Mouse (Mus musculus) forebrain, embryonic 14.5 days (tissue): ENCODE data around the gene Ank2. TPM values are rescaled to one million over a fixed set of nuclear protein-coding genes. Genes with fewer than 3 reads are reported as not detected.

Source experiments
- ATAC-seq: fragments of 200-750 bp; cut with Nextera tagmentation; 2 replicates; pipeline ENCODE4 v1.8.0; 2017; ENCODE audit warnings: mild to moderate bottlenecking, moderate library complexity
- DNase-seq: peaks from one replicate; pipeline ENCODE4 v3.0.0-alpha.2; 2015; ENCODE audit warnings: low spot score
- H3K27ac ChIP-seq: fragments of 300-500 bp; sonication (generic); 2 replicates; pipeline ENCODE4 v1.5.1; 2014; ENCODE audit warnings: low read depth, mild to moderate bottlenecking, control low read depth, low read length, moderate library complexity
- H3K27me3 ChIP-seq: fragments of 300-500 bp; sonication (generic); replicated peaks from 2 replicates; pipeline ENCODE4 v1.6.1; 2014; ENCODE audit warnings: low read length, control low read depth, mixed read lengths; ENCODE audit not compliant: control insufficient read depth, insufficient read depth
- H3K36me3 ChIP-seq: fragments of 300-500 bp; sonication (generic); 2 replicates; pipeline ENCODE4 v1.6.1; 2014; ENCODE audit warnings: low read length, control low read depth; ENCODE audit not compliant: control insufficient read depth, insufficient read depth
- H3K4me1 ChIP-seq: fragments of 300-500 bp; sonication (generic); 2 replicates; pipeline ENCODE4 v1.6.1; 2014; ENCODE audit warnings: antibody characterized with exemption, low read length, control low read depth; ENCODE audit not compliant: control insufficient read depth, insufficient read depth
- H3K4me2 ChIP-seq: fragments of 300-500 bp; sonication (generic); 2 replicates; pipeline ENCODE4 v1.6.1; 2014; ENCODE audit warnings: mild to moderate bottlenecking, control low read depth, low read length
- H3K4me3 ChIP-seq: fragments of 300-500 bp; sonication (generic); 2 replicates; pipeline ENCODE4 v1.5.1; 2014; ENCODE audit warnings: low read depth, low read length, control low read depth
- H3K9ac ChIP-seq: fragments of 300-500 bp; sonication (generic); 2 replicates; pipeline ENCODE4 v1.6.1; 2014; ENCODE audit warnings: mild to moderate bottlenecking, low read length, control low read depth, moderate library complexity
- H3K9me3 ChIP-seq: fragments of 300-500 bp; sonication (generic); replicated peaks from 2 replicates; pipeline ENCODE4 v1.6.1; 2016; ENCODE audit warnings: low read length, control low read depth, mixed read lengths; ENCODE audit not compliant: control insufficient read depth
- WGBS: fragments of 180-500 bp; shearing (Covaris S2); extraction: QIAGEN DNeasy Blood & Tissue Kit; methylation state at CpG from one replicate; pipeline ENCODE4 v1.1.7; 2014; 5-methylcytosine and 5-hydroxymethylcytosine counted together
- polyA plus RNA-seq: library from polyadenylated mRNA; unstranded; fragments of >200 nt; fragmentation: Nextera tagmentation; extraction: Ambion mirVana; gene quantifications from 2 replicates; pipeline ENCODE4 v1.2.1, GENCODE M21; 2014

Gene Ank2
- polyA plus RNA-seq, 1 experiment from 2014 or later, result 61.8 TPM

DNA sequence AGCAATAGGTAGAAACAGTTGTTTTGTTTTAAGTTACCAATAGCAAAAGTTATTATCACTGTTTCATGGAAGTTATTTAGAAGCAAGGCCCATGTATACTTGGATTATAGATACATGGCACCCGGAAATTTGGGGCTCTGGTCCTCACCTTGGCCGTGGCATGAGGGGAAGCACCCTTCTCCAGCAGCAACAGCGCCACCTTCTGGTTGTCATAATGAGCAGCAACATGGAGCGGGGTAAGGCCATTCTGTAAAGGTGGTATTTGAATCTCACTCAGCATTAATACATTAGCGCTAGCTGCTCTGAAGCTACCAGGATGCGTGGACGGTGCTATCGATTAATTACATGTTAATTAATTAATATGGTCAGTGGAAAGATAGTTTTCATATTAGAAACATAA lies 486.6 kb downstream of the Ank2 start:
- peak; percentile 68 for ATAC-seq
- no peak overlapping the region for H3K9ac ChIP-seq
- 52% methylated on average over 8 of the region's 8 CpGs for WGBS
- H3K9me3 ChIP-seq, result no peaks in the 10 kb centered on the region
- H3K36me3 ChIP-seq, result peaks cover 59% of the 10 kb centered on the region
- H3K27me3 ChIP-seq, result no peaks in the 10 kb centered on the region
- H3K4me1 ChIP-seq, result no peaks in the 10 kb centered on the region
- no peak overlapping the region for H3K27ac ChIP-seq
- peak; percentile 63 for DNase-seq
- H3K4me2 ChIP-seq, result no peak overlapping the region
- no peak overlapping the region for H3K4me3 ChIP-seq

DNA sequence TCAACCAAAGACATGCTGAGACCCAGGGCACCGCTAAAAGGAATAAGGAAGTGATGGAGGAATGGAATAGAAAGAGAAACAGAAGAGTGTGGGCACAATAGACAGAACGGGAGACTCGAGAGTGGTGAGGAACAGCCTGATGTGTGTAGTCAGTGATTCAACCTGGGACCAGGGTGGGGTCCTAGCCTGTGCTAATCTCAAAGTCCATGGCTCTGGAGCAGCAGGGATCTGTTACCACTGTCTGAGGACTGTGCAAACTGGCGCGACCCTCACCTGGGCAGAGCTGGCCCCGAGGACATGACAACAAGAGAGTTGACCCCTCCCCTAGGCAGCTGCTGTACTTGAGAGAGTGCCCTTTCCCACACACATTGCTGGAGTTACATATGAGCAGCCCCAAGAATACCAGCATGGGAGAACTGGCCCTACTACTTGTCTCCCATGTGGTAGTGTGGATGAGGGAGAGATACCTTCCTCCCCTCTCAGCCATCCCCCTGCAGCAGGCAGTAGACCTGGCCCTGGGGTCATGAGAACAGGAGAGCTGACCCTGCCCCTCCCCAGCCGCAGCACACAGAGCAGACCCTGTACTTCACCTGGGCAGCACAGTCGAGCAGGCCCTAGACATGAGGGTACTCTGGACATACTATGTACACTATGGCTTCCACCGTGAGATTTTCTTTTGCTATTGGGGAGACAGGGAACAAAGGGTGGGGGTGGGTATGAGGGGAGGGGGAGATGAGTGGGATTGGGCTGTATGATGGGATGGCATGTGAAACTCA lies 493.1 kb downstream of the Ank2 start:
- no peak for ATAC-seq
- H3K36me3 ChIP-seq, result peaks cover 58% of the 10 kb centered on the region

DNA sequence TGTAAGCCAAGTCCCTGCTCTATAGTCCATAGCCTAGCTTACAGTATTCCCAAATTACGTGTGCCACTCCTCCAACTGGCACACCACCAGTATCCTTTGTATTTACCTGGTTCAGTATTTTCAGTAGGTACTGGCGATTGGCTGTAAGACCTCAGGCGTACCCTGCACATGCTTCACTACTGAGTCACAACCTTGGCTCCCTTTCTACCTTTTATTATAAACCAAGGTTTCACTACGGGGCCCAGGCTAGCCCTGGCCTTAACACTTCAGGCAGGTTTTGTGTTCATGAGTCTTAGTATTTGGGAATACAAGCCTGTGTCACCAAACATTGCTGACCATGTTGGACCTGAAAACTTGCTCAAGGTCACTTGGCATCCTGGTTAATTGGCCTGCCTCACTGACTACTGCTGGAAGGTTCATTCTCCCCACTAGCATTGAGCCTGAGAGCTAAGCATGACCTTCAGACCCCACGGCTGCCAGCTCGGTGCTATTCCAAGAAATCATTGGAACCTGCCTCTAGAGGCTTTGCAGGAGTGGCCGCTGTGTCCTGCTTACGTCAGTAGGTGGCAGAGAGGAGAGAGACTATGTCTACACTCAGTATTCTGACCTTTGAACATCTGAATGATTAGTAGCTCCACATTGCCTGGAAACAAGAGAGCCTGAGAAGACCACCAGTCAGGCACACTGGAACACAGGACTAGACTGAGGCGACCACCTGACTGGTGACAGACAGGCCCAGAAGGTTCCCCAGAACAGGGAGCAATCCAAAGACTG lies 494.1 kb downstream of the Ank2 start:
- Histone ChIP-seq H3K4me1 (no peaks in the 10 kb centered on the region), H3K36me3 (peaks cover 48% of the 10 kb centered on the region), H3K4me3 (no peak overlapping the region), H3K9me3 (no peaks in the 10 kb centered on the region), H3K4me2 (no peak overlapping the region), H3K27me3 (no peaks in the 10 kb centered on the region), H3K9ac (no peak overlapping the region), H3K27ac (no peak overlapping the region)
- ATAC-seq (0 out of 2 replicates have a peak, but pooled peaks have one; percentile 33), DNase-seq (no peak)
- 83% methylated on average over 9 of the region's 9 CpGs for WGBS

More for the DNA sequence above, 493.1 kb downstream of the Ank2 start:
- H3K4me2 ChIP-seq, result no peak overlapping the region
- no peaks in the 10 kb centered on the region for H3K4me1 ChIP-seq
- 86% methylated on average over 9 of the region's 9 CpGs for WGBS
- H3K9ac ChIP-seq, result no peak overlapping the region
- DNase-seq, result no peak
- H3K27ac ChIP-seq, result no peak overlapping the region
- no peaks in the 10 kb centered on the region for H3K27me3 ChIP-seq
- no peaks in the 10 kb centered on the region for H3K9me3 ChIP-seq
- H3K4me3 ChIP-seq, result no peak overlapping the region

DNA sequence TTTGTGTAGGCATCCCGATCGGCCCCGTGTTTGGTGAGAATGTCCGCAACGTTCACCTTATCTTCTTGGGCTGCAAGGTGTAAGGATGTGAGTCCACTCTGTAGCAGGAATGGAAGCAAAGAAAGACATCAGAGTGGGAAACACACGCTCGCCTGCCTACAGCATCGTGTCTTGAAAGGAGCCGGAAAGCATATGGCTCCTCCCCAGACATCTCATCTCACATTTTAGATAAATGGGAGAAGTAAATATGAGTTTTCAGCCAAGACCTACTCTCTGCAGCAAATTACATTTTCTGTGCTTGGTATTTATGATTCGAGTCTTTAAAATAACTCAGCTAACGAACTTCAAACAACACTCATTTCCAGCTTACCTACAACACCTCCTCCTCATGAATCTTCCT lies 495.2 kb downstream of the Ank2 start:
- DNase-seq, result no peak
- WGBS, result 95% methylated on average over 11 of the region's 11 CpGs
- Histone ChIP-seq H3K4me3 (no peak overlapping the region), H3K36me3 (peaks cover 44% of the 10 kb centered on the region), H3K27ac (no peak overlapping the region), H3K9ac (no peak overlapping the region), H3K4me2 (no peak overlapping the region), H3K27me3 (no peaks in the 10 kb centered on the region), H3K4me1 (peaks cover 3% of the 10 kb centered on the region), H3K9me3 (no peaks in the 10 kb centered on the region)
- ATAC-seq, result no peak

DNA sequence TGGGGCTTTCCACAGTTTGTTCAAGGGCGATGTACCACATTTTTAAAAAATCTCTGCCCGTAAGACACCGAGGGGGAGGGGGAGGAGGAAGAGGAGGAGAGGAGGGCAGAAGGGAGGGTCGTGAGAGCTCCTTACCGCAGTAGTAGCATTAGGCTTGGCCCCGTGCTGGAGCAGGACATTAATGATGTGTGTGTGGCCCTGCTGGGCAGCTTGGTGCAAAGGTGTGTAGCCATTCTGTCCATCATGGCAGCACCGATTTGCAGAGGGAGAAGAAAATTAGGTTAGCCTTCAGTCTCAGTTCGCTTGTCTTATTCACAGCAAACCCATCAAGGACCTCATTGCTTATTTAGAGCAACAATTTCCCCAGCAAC lies 500.4 kb downstream of the Ank2 start:
- WGBS, result 2% methylated on average over 8 of the region's 8 CpGs
- Histone ChIP-seq H3K9ac (peak overlapping the region; percentile 57; the same call in 1 of the 2 replicates), H3K4me3 (no peak overlapping the region), H3K9me3 (no peaks in the 10 kb centered on the region), H3K36me3 (peaks cover 16% of the 10 kb centered on the region), H3K4me2 (peak overlapping the region; percentile 52), H3K27ac (peak overlapping the region; percentile 88), H3K27me3 (no peaks in the 10 kb centered on the region), H3K4me1 (peaks cover 27% of the 10 kb centered on the region)
- DNase-seq, result no peak
- peak; percentile 13; the same call in 1 of the 2 replicates for ATAC-seq

DNA sequence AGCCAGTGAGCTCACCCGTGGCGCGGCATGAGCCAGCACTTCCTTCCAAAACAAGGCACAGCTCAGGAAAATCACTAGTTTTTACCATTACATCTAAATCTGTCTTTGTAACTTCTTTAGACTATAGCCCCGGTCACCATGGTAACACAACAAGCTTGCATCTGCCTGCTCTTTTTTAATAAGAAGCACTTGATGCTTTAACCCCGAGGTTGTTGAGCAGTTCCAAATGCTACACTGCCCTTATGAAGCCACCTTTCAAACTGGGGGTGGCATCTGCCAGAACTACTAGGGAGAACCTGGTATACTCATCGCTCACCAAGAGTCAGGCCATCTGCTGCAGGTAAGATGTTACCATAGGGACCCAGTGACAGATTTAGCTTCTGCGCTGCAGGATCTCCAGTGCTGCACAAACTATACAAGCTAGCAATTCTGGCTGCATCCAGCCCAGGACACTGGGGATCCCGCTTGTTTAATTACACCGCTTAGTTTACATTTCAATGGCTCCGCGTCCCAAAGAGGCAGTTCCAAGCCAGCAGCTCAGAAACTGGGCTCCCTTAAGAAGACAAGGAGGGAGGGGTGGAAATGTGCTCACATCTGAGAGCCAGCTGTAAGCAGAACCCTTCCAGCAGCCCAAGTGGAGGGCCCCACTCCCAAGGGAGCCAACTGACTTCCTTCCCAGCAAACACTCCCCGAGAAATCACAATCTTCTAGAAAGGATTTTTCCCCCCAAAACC lies 501.0 kb downstream of the Ank2 start:
- peak overlapping the region; percentile 57 for H3K9ac ChIP-seq
- H3K27me3 ChIP-seq, result no peaks in the 10 kb centered on the region
- peak overlapping the region; percentile 88 for H3K27ac ChIP-seq
- H3K36me3 ChIP-seq, result peaks cover 13% of the 10 kb centered on the region
- WGBS, result under 1% methylated on average over 12 of the region's 12 CpGs
- H3K4me3 ChIP-seq, result peak overlapping the region; percentile 28
- peak overlapping the region; percentile 52 for H3K4me2 ChIP-seq
- DNase-seq (peak; percentile 91), ATAC-seq (peak; percentile 81)
- H3K4me1 ChIP-seq, result peaks cover 30% of the 10 kb centered on the region
- H3K9me3 ChIP-seq, result no peaks in the 10 kb centered on the region

DNA sequence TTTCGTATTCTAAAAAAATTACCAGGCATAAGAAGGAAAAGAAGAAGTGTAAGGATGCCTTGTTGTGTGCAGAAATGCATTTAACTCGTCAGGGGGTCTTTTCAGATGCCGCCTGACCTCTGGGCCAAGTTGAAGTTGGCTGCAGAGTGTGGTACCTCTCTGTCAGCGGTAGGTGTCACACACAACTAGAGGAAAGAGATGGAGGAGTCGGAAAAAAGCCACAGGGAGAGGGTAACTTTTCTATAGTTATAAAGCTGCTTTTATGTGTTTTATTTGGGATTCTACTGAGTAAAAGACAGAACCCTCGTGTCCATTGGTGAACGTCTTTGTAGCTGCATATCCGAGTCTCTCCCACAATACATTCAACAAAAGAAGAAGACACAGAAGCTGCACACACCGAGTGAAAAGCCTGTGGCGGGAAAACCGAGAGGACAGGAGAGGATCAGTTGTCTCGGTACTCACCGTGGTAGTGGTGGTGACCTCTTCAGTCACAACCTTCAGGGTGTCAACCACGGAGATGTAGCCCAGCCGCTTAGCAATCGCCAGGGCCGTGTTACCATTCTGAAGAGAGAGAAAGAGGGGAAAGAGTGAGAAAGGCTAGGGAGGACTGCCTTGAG lies 501.7 kb downstream of the Ank2 start:
- Histone ChIP-seq H3K9me3 (no peaks in the 10 kb centered on the region), H3K36me3 (peaks cover 6% of the 10 kb centered on the region), H3K27ac (peak overlapping the region; percentile 88), H3K9ac (peak overlapping the region; percentile 57), H3K27me3 (no peaks in the 10 kb centered on the region), H3K4me3 (peak overlapping the region; percentile 28), H3K4me2 (peak overlapping the region; percentile 52), H3K4me1 (peaks cover 30% of the 10 kb centered on the region)
- peak; percentile 15 for ATAC-seq
- DNase-seq, result peak; percentile 56
- WGBS, result 3% methylated on average over 17 of the region's 17 CpGs

DNA sequence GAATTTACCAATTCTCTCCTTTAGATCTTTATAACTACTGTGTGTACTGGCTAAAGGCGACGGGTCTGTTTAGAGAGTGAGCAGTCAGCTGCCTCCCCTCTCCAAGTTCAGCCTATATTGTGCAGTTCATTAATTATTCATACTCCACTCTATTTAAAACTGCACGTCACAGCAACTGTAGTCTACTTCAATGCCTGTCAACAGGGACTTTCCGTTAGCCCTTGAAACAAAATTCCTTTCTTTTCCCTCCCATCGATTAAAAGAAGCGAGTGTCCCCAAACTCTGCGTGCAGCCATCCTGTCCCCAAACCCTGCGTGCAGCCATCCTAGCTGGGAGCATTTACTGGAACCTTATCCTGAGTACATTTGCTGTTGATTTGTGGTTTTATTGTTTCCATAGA lies 502.4 kb downstream of the Ank2 start:
- Histone ChIP-seq H3K36me3 (peaks cover under 1% of the 10 kb centered on the region; the same call in 1 of the 2 replicates), H3K27ac (peak overlapping the region; percentile 88), H3K27me3 (no peaks in the 10 kb centered on the region), H3K4me1 (peaks cover 30% of the 10 kb centered on the region), H3K9me3 (no peaks in the 10 kb centered on the region), H3K9ac (peak overlapping the region; percentile 35; the same call in 1 of the 2 replicates), H3K4me3 (peak overlapping the region; percentile 28), H3K4me2 (peak overlapping the region; percentile 52)
- 7% methylated on average over 8 of the region's 8 CpGs for WGBS
- ATAC-seq (peak; percentile 65), DNase-seq (peak; percentile 80)
